Comparison of ENCODE assay signal across 18 mouse cellular contexts in the genomic region with DNA sequence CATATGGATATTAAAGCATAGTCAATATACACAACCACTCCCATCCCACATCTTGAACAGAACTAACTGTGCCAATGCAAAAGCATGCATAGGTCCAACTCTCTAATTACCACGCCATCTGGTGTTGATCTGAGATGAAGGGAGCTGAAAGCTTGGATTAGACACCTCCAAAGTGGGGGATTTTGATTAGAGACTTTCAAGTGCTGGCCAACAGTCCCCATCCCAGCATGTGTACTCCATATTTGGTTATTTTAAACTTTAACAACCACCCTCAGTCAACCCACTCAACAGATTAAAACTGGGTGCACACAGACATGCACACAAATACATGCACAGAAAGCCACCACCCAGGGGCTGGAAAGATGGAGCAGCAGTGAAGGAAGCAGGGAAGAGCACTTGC.
DNase-seq lines count a peak whose midpoint lies in the region; ATAC-seq lines count a peak whose summit lies in the region.
"Had no signal": no experiment of that assay in that cellular context is flagged by ENCODE, and none has a peak within 500 bp of the region (broad histone marks: within the 10 kb centered on the region; RNA-seq: fewer than 3 reads in every experiment).

No protein-coding gene starts in this region.

- peak; percentile 72 for ATAC-seq in frontal cortex, adult (ENCODE audit: low TSS enrichment)
- no peak for ATAC-seq in monocyte, adult 5-6 weeks (replicated peaks; ENCODE audit: insufficient number of reproducible peaks, low FRiP score, low TSS enrichment, poor library complexity, severe bottlenecking)
- ATAC-seq: liver, embryonic 12.5 days; midbrain, embryonic 15.5 days; Patski had no signal

- no peak for DNase-seq in frontal cortex, postnatal 14 days (ENCODE audit: low spot score in 2 of 2)
- peak; percentile 7 to 65 for DNase-seq in left cerebral cortex, postnatal 25 days (ENCODE audit: low spot score in 2 of 2)
- no peak for DNase-seq in left cerebral cortex, adult 18-20 months (ENCODE audit: low spot score in 2 of 2)
- peak; percentile 51 to 69 for DNase-seq in layer of hippocampus, adult 8-10 months (ENCODE audit: low spot score in 2 of 2)
- DNase-seq in thymus, postnatal 25 days = no peak
- DNase-seq: adrenal gland, adult 8-10 months; cerebellum, adult 11-12 months; cerebellum, postnatal 36 days; kidney, adult 8-10 months; kidney, postnatal 14 days; lung, adult 2 months; lung, postnatal 36 days; right cerebral cortex, postnatal 14 days had no signal

- intact Hi-C loops in left cerebral cortex, postnatal 25 days (cut with DNase I) = no loop called here

Comparison
In these comparisons a context has a peak if more than half of its experiments do, and no peak if none do; other contexts are left out.
1. DNase-seq: peak in left cerebral cortex, postnatal 25 days (2 of 2) and layer of hippocampus, adult 8-10 months (2 of 2); none in frontal cortex, postnatal 14 days (0 of 2), left cerebral cortex, adult 18-20 months (0 of 2) and thymus, postnatal 25 days (single experiment).